Mouse (Mus musculus): ENCODE measurements around the gene Smg6. TPM values are rescaled to one million over a fixed set of nuclear protein-coding genes. Genes with fewer than 3 reads are reported as not detected.

Gene Smg6
- polyA plus RNA-seq, 1 experiment: 18.7 TPM

- Histone ChIP-seq H3K27me3 (ENCODE audit: control insufficient read depth, insufficient read depth, low read length) (no peaks in the 10 kb centered on the region), H3K27ac (ENCODE audit: insufficient read depth, low read depth, low read length) (0 out of 2 replicates have a peak overlapping the region, but pooled peaks have one; percentile 6), H3K4me3 (ENCODE audit: low read depth, low read length) (no peak overlapping the region), H3K4me1 (ENCODE audit: control insufficient read depth, insufficient read depth, insufficient read length, low read length) (peaks cover 2% of the 10 kb centered on the region; the same call in 1 of the 2 replicates), H3K36me3 (ENCODE audit: control insufficient read depth, insufficient read depth, low read length) (no peaks in the 10 kb centered on the region)
- TF ChIP-seq CTCF (IDR thresholded peaks at IDR 0.05; ENCODE audit: extremely low read depth, insufficient read length, insufficient replicate concordance, low read depth, low read length): no peak
- TF ChIP-seq POLR2A (IDR thresholded peaks at IDR 0.05; ENCODE audit: low read depth, low read length): no peak
- 91% methylated on average over 5 of the region's 5 CpGs for WGBS
These were observed 207.8 kb downstream of the Smg6 start for GRCm38 (mm10) chr11:75133391-75133790.

GRCm38 (mm10) chr11:75133951-75134350 is 208.3 kb downstream of the Smg6 start:
- Histone ChIP-seq H3K36me3 (ENCODE audit: control insufficient read depth, insufficient read depth, low read length) (no peaks in the 10 kb centered on the region), H3K4me1 (ENCODE audit: control insufficient read depth, insufficient read depth, insufficient read length, low read length) (peaks cover 2% of the 10 kb centered on the region; the same call in 1 of the 2 replicates), H3K4me3 (ENCODE audit: low read depth, low read length) (no peak overlapping the region), H3K27ac (ENCODE audit: insufficient read depth, low read depth, low read length) (0 out of 2 replicates have a peak overlapping the region, but pooled peaks have one; percentile 6), H3K27me3 (ENCODE audit: control insufficient read depth, insufficient read depth, low read length) (no peaks in the 10 kb centered on the region)
- 54% methylated on average over 2 of the region's 2 CpGs for WGBS
- TF ChIP-seq POLR2A (IDR thresholded peaks at IDR 0.05; ENCODE audit: low read depth, low read length): no peak
- TF ChIP-seq CTCF (IDR thresholded peaks at IDR 0.05; ENCODE audit: extremely low read depth, insufficient read length, insufficient replicate concordance, low read depth, low read length): no peak

- Histone ChIP-seq H3K27me3 (ENCODE audit: control insufficient read depth, insufficient read depth, low read length) (no peaks in the 10 kb centered on the region), H3K36me3 (ENCODE audit: control insufficient read depth, insufficient read depth, low read length) (no peaks in the 10 kb centered on the region), H3K4me3 (ENCODE audit: low read depth, low read length) (no peak overlapping the region), H3K27ac (ENCODE audit: insufficient read depth, low read depth, low read length) (no peak overlapping the region), H3K4me1 (ENCODE audit: control insufficient read depth, insufficient read depth, insufficient read length, low read length) (peaks cover 2% of the 10 kb centered on the region; the same call in 1 of the 2 replicates)
- WGBS: 76% methylated on average over 5 of the region's 5 CpGs
- TF ChIP-seq CTCF (IDR thresholded peaks at IDR 0.05; ENCODE audit: extremely low read depth, insufficient read length, insufficient replicate concordance, low read depth, low read length) (no peak), POLR2A (IDR thresholded peaks at IDR 0.05; ENCODE audit: low read depth, low read length) (no peak)
These were observed 209.0 kb downstream of the Smg6 start for GRCm38 (mm10) chr11:75134485-75135068.

- no peak overlapping the region for H3K27ac ChIP-seq (ENCODE audit: insufficient read depth, low read depth, low read length)
- 93% methylated on average over 4 of the region's 4 CpGs for WGBS
These were observed 209.7 kb downstream of the Smg6 start for GRCm38 (mm10) chr11:75135358-75135757.

GRCm38 (mm10) chr11:75136666-75137398 is 211.2 kb downstream of the Smg6 start:
- Histone ChIP-seq H3K36me3 (ENCODE audit: control insufficient read depth, insufficient read depth, low read length) (no peaks in the 10 kb centered on the region), H3K4me3 (ENCODE audit: low read depth, low read length) (no peak overlapping the region), H3K27ac (ENCODE audit: insufficient read depth, low read depth, low read length) (peak overlapping the region; percentile 48), H3K4me1 (ENCODE audit: control insufficient read depth, insufficient read depth, insufficient read length, low read length) (peaks cover 6% of the 10 kb centered on the region; the same call in 1 of the 2 replicates), H3K27me3 (ENCODE audit: control insufficient read depth, insufficient read depth, low read length) (no peaks in the 10 kb centered on the region)
- TF ChIP-seq CTCF (IDR thresholded peaks at IDR 0.05; ENCODE audit: extremely low read depth, insufficient read length, insufficient replicate concordance, low read depth, low read length): no peak
- TF ChIP-seq POLR2A (IDR thresholded peaks at IDR 0.05; ENCODE audit: low read depth, low read length): no peak
- WGBS: 47% methylated on average over 5 of the region's 5 CpGs

More at GRCm38 (mm10) chr11:75135358-75135757, 209.7 kb downstream of the Smg6 start:
- Histone ChIP-seq H3K36me3 (ENCODE audit: control insufficient read depth, insufficient read depth, low read length) (no peaks in the 10 kb centered on the region), H3K27me3 (ENCODE audit: control insufficient read depth, insufficient read depth, low read length) (no peaks in the 10 kb centered on the region), H3K4me1 (ENCODE audit: control insufficient read depth, insufficient read depth, insufficient read length, low read length) (peaks cover 6% of the 10 kb centered on the region; the same call in 1 of the 2 replicates), H3K4me3 (ENCODE audit: low read depth, low read length) (no peak overlapping the region)
- no peak for TF ChIP-seq CTCF (IDR thresholded peaks at IDR 0.05; ENCODE audit: extremely low read depth, insufficient read length, insufficient replicate concordance, low read depth, low read length)
- TF ChIP-seq POLR2A (IDR thresholded peaks at IDR 0.05; ENCODE audit: low read depth, low read length): no peak

- Histone ChIP-seq H3K4me3 (ENCODE audit: low read depth, low read length) (no peak overlapping the region), H3K4me1 (ENCODE audit: control insufficient read depth, insufficient read depth, insufficient read length, low read length) (peaks cover 10% of the 10 kb centered on the region), H3K36me3 (ENCODE audit: control insufficient read depth, insufficient read depth, low read length) (peaks cover 15% of the 10 kb centered on the region), H3K27me3 (ENCODE audit: control insufficient read depth, insufficient read depth, low read length) (no peaks in the 10 kb centered on the region), H3K27ac (ENCODE audit: insufficient read depth, low read depth, low read length) (peak overlapping the region; percentile 67)
- WGBS: 69% methylated on average over 11 of the region's 11 CpGs
- TF ChIP-seq CTCF (IDR thresholded peaks at IDR 0.05; ENCODE audit: extremely low read depth, insufficient read length, insufficient replicate concordance, low read depth, low read length) (no peak), POLR2A (IDR thresholded peaks at IDR 0.05; ENCODE audit: low read depth, low read length) (no peak)
These were observed 213.7 kb downstream of the Smg6 start for GRCm38 (mm10) chr11:75139122-75139963.
